Mouse (Mus musculus) forebrain, postnatal 0 days (tissue): ENCODE results near the gene Cox11. TPM values are rescaled to one million over a fixed set of nuclear protein-coding genes. Genes with fewer than 3 reads are reported as not detected.

ENCODE experiments used
- ATAC-seq: fragments of 200-750 bp; cut with Nextera tagmentation; 2 replicates; pipeline ENCODE4 v1.8.0; 2017; ENCODE audit warnings: mild to moderate bottlenecking, moderate library complexity
- DNase-seq: peaks from one replicate; pipeline ENCODE4 v3.0.0-alpha.2; 2015
- H3K27ac ChIP-seq: fragments of 300-500 bp; sonication (generic); 2 replicates; pipeline ENCODE4 v1.5.1; 2014; ENCODE audit warnings: low read depth, mild to moderate bottlenecking, antibody characterized with exemption, low read length, moderate library complexity, mixed read lengths
- H3K27me3 ChIP-seq: fragments of 300-500 bp; sonication (generic); 2 replicates; pipeline ENCODE4 v1.6.1; 2014; ENCODE audit warnings: mild to moderate bottlenecking, low read length, mixed read lengths; ENCODE audit not compliant: insufficient read depth
- H3K36me3 ChIP-seq: fragments of 300-500 bp; sonication (generic); 2 replicates; pipeline ENCODE4 v1.6.1; 2014; ENCODE audit warnings: mild to moderate bottlenecking, moderate library complexity; ENCODE audit not compliant: insufficient read depth
- H3K4me1 ChIP-seq: fragments of 300-500 bp; sonication (generic); 2 replicates; pipeline ENCODE4 v1.6.1; 2014; ENCODE audit warnings: antibody characterized with exemption; ENCODE audit not compliant: insufficient read depth
- H3K4me2 ChIP-seq: fragments of 300-500 bp; sonication (generic); 2 replicates; pipeline ENCODE4 v1.6.1; 2014; ENCODE audit warnings: low read depth, mild to moderate bottlenecking, moderate library complexity
- H3K4me3 ChIP-seq: fragments of 300-500 bp; sonication (generic); 2 replicates; pipeline ENCODE4 v1.5.1; 2014; ENCODE audit warnings: low read depth, low read length, mixed read lengths
- H3K9ac ChIP-seq: fragments of 300-500 bp; sonication (generic); 2 replicates; pipeline ENCODE4 v1.6.1; 2014; ENCODE audit warnings: mild to moderate bottlenecking
- H3K9me3 ChIP-seq: fragments of 300-500 bp; sonication (generic); 2 replicates; pipeline ENCODE4 v1.6.1; 2016; ENCODE audit warnings: low read length
- CTCF ChIP-seq: sonication (generic); IDR thresholded peaks from 2 replicates; pipeline ENCODE4 v1.5.1; 2016; ENCODE audit warnings: antibody characterized with exemption, control low read depth, low read depth
- WGBS: fragments of 180-500 bp; shearing (Covaris S2); extraction: QIAGEN DNeasy Blood & Tissue Kit; methylation state at CpG from one replicate; pipeline ENCODE4 v1.1.7; 2014; 5-methylcytosine and 5-hydroxymethylcytosine counted together
- polyA plus RNA-seq: library from polyadenylated mRNA; unstranded; fragments of >200 nt; fragmentation: Nextera tagmentation; extraction: Ambion mirVana; gene quantifications from 2 replicates; pipeline ENCODE4 v1.2.1, GENCODE M21; 2015
- total RNA-seq: library from RNA; depleted of rRNA; stranded (reverse); fragments of >200 nt; gene quantifications from 2 replicates; pipeline ENCODE4 v1.2.3, GENCODE M21; 2014

Cox11 gene
- total and polyA plus RNA-seq, 2 experiments from 2014 or later = 21.4 to 36.9 TPM

GRCm38 (mm10) chr11:90663618-90664297 lies 25.8 kb downstream of the Cox11 start:
- 11% methylated on average over 5 of the region's 5 CpGs for WGBS
- Histone ChIP-seq H3K4me3 (no peak overlapping the region), H3K27me3 (no peaks in the 10 kb centered on the region), H3K27ac (no peak overlapping the region), H3K4me2 (no peak overlapping the region), H3K36me3 (no peaks in the 10 kb centered on the region), H3K9ac (no peak overlapping the region), H3K9me3 (no peaks in the 10 kb centered on the region), H3K4me1 (no peaks in the 10 kb centered on the region)
- DNase-seq (no peak), ATAC-seq (no peak; the same call in 1 of the 2 replicates)
- TF ChIP-seq CTCF = no peak

GRCm38 (mm10) chr11:90664345-90664986 lies 26.5 kb downstream of the Cox11 start:
- Histone ChIP-seq H3K9ac (no peak overlapping the region), H3K27me3 (no peaks in the 10 kb centered on the region), H3K4me2 (no peak overlapping the region), H3K27ac (peak overlapping the region; percentile 4; the same call in 1 of the 2 replicates), H3K4me1 (no peaks in the 10 kb centered on the region), H3K9me3 (no peaks in the 10 kb centered on the region), H3K36me3 (no peaks in the 10 kb centered on the region), H3K4me3 (no peak overlapping the region)
- no peak for ATAC-seq
- DNase-seq = no peak
- TF ChIP-seq CTCF = no peak
- 21% methylated on average over 8 of the region's 8 CpGs for WGBS

GRCm38 (mm10) chr11:90665161-90665560 lies 27.2 kb downstream of the Cox11 start:
- no peak overlapping the region for H3K9ac ChIP-seq
- H3K27me3 ChIP-seq = no peaks in the 10 kb centered on the region
- no peak overlapping the region for H3K4me3 ChIP-seq
- no peaks in the 10 kb centered on the region for H3K9me3 ChIP-seq
- peak; percentile 49 for DNase-seq
- H3K4me2 ChIP-seq = no peak overlapping the region
- H3K27ac ChIP-seq = peak overlapping the region; percentile 5; the same call in 1 of the 2 replicates
- peak; percentile 77 for ATAC-seq
- TF ChIP-seq CTCF = no peak
- H3K4me1 ChIP-seq = no peaks in the 10 kb centered on the region
- no peaks in the 10 kb centered on the region for H3K36me3 ChIP-seq
- WGBS = 6% methylated on average over 6 of the region's 6 CpGs

GRCm38 (mm10) chr11:90666144-90666757 lies 28.3 kb downstream of the Cox11 start:
- Histone ChIP-seq H3K9me3 (no peaks in the 10 kb centered on the region), H3K27ac (peak overlapping the region; percentile 3; the same call in 1 of the 2 replicates), H3K9ac (no peak overlapping the region), H3K4me2 (no peak overlapping the region), H3K4me1 (no peaks in the 10 kb centered on the region), H3K27me3 (no peaks in the 10 kb centered on the region), H3K4me3 (no peak overlapping the region), H3K36me3 (no peaks in the 10 kb centered on the region)
- WGBS = 66% methylated on average over 3 of the region's 3 CpGs
- no peak for ATAC-seq
- no peak for DNase-seq
- no peak for TF ChIP-seq CTCF

GRCm38 (mm10) chr11:90666916-90667315 lies 28.9 kb downstream of the Cox11 start:
- H3K4me3 ChIP-seq = no peak overlapping the region
- DNase-seq = no peak
- no peak overlapping the region for H3K4me2 ChIP-seq
- 86% methylated on average over 4 of the region's 4 CpGs for WGBS
- no peaks in the 10 kb centered on the region for H3K9me3 ChIP-seq
- H3K36me3 ChIP-seq = no peaks in the 10 kb centered on the region
- H3K4me1 ChIP-seq = no peaks in the 10 kb centered on the region
- no peak overlapping the region for H3K27ac ChIP-seq
- H3K27me3 ChIP-seq = no peaks in the 10 kb centered on the region
- H3K9ac ChIP-seq = no peak overlapping the region
- no peak for TF ChIP-seq CTCF
- no peak for ATAC-seq

- Histone ChIP-seq H3K9ac (no peak overlapping the region), H3K27ac (no peak overlapping the region), H3K4me2 (no peak overlapping the region), H3K4me1 (no peaks in the 10 kb centered on the region), H3K9me3 (no peaks in the 10 kb centered on the region), H3K4me3 (no peak overlapping the region), H3K27me3 (no peaks in the 10 kb centered on the region), H3K36me3 (no peaks in the 10 kb centered on the region)
- TF ChIP-seq CTCF = no peak
- WGBS = 96% methylated on average over 6 of the region's 6 CpGs
- ATAC-seq = no peak
- DNase-seq = no peak
These were observed 29.4 kb downstream of the Cox11 start for GRCm38 (mm10) chr11:90667325-90667724.
